Mouse (Mus musculus) adrenal gland, adult (tissue): ENCODE data around the gene Vcam1.

Experiments
- DNase-seq, 2 experiments: peaks; one replicate each; pipeline ENCODE4 v3.0.0; 2022 to 2023; ENCODE audit warnings: low spot score in 1 of 2; ENCODE audit not compliant: inconsistent age in 2 of 2

Gene Vcam1

GRCm38 (mm10) chr3:116092547-116092946 is 36.9 kb downstream of the Vcam1 start:
- DNase-seq: peak in 1 of 2 experiments; percentile 13

- DNase-seq: no peak
Measured at GRCm38 (mm10) chr3:116091706-116092105, 37.8 kb downstream of the Vcam1 start.

DNA sequence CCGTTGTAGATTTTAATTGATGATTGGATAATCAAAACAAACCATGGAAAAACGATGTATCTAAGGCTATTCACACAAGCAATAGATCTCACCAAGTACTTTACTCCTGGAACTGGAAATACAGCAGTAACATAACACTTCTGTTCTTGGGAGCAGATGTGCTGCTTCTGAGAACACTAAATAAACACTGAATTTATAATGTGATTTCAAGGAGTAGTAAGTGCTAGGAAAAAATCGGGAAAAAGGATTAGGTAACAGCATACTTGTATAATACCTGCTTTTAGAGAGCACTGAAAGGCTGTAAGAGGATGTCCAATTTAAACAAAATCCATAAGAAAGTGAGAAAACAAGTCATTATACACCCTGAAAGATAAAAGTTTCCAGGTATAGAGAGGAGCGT is 43.5 kb downstream of the Vcam1 start:
- no peak for DNase-seq

- DNase-seq: no peak
Measured at GRCm38 (mm10) chr3:116080939-116081676, 48.4 kb downstream of the Vcam1 start.

GRCm38 (mm10) chr3:116080166-116080788 is 49.2 kb downstream of the Vcam1 start:
- DNase-seq: no peak

- no peak for DNase-seq
Measured at GRCm38 (mm10) chr3:116078490-116078889, 51.0 kb downstream of the Vcam1 start.

GRCm38 (mm10) chr3:116076739-116077138 is 52.7 kb downstream of the Vcam1 start:
- no peak for DNase-seq

GRCm38 (mm10) chr3:116072584-116072983 is 56.9 kb downstream of the Vcam1 start:
- peak in 1 of 2 experiments; percentile 56 for DNase-seq

DNA sequence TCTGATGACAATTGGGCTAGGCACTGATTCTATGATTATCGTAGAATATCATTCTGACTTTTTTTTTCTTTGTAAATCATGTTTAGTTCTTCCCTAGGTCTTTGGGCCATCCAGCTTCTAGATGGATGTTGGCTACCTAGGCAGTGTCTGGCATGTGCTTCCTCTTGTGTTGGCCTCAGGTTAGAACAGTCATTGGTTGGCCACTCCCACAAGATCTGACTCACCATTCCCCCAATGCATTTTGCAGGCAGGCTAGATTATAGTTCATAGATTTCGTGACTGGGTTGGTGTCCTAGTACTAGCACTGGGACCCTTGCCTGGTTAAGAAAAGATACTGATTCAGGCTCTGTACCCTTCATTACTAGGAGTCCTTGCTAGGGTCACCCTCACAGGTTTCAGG is 67.3 kb downstream of the Vcam1 start:
- DNase-seq: no peak

GRCm38 (mm10) chr3:116060320-116060719 is 69.2 kb downstream of the Vcam1 start:
- DNase-seq: no peak
